Mouse (Mus musculus) embryo, embryonic 11.5 days (tissue): ENCODE results near the gene Wdr93.

Experiments
- DNase-seq: peaks from one replicate; pipeline ENCODE4 v3.0.0-alpha.2; 2012; ENCODE audit warnings: low read depth, low spot score

Gene Wdr93

DNA sequence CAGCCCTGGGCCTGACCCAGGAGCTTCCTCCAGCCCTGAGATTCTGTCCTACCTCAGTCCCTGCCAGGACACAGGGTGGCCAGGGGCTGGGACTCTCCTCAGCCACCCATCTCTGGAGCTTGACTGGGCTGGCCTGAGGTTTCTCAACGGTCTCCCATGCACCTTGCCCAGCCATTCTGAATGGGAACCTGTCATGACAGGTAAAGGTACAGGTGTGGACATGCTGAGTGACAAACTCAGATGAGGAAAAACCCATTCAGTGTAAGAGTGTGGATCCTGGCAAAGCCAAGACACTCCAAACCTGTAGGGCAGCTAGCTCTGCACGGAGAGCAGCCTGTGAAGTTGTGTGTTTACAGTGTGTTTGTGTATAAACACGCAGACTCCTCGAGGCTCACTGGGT is 57.4 kb downstream of the Wdr93 start:
- DNase-seq: no peak

DNA sequence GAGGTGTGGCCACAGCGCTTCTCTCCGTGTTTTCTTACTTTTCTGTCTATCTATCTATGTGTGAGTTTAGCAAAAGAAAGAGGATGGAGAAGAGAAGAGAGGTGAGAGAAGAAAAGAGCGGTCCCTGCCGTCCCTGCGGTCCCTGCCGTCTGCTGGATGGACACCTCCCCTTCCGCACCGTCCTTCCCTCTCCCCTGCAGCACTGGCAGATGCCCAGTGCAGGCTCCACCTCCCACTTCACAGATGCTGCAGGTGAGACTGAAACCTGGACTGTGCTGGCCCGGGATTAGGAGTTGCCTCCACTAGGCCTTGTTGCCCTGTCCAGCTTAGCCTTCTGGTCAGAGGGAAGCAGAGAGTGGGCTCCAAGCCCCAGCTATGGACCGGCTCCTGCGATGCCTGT is 58.4 kb downstream of the Wdr93 start:
- no peak for DNase-seq

DNA sequence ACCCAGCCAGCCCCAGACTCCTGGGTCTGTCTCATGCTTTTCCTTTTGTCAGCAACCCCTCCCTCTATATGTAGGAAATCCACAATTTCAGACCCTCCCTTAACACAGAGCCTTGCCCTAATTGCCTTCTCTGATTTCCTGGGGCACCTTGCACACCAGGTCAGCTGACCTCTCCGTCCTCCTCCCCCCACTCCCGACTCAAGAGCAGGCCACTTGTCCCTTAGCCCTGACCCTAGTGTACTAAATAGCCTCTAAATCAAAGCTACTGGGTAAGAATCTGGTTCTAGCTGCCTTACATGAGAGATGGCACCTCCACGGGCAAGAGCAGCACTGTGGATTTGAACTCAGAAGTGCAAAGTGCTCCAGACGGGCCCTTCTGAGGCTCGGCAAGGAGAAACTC is 59.1 kb downstream of the Wdr93 start:
- DNase-seq: no peak

DNA sequence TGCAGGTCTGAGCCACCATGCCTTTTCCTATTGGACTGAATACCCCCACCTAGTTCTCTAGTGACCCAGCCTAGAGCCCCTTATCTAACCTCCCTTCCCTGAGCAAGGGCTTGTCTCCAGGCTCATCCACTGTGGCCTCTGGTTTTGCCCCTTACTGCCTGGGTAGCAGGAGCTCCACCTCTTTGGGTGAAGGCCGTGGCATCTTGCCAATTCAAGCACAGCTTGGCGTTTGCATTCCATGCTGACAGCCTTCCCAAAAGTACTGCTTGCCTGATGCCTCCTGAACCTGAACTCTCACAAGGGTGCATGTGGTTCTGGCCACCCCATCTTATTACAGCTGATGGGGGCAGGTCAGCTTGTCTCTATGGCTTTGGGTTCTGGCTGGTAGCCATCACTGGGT is 60.9 kb downstream of the Wdr93 start:
- no peak for DNase-seq

DNA sequence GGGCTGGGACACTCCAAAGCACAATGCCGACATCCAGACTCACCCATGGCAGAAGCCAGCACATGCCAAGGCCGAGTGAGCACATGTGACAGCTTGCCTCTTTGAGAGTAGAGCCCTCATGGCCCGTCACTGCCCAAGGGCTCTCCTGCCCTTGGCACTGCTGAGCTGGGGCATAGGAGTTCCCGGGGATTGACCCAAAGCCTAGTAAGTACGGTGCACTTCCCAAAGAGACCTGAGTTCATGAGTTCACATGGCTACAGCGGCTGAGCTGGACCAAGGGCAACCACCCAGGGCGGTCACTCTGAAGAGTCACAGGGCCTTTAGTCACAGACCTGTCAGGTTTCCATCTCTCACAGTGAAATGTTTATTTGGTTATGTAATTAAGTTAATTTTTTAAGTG is 65.6 kb downstream of the Wdr93 start:
- DNase-seq: no peak

DNA sequence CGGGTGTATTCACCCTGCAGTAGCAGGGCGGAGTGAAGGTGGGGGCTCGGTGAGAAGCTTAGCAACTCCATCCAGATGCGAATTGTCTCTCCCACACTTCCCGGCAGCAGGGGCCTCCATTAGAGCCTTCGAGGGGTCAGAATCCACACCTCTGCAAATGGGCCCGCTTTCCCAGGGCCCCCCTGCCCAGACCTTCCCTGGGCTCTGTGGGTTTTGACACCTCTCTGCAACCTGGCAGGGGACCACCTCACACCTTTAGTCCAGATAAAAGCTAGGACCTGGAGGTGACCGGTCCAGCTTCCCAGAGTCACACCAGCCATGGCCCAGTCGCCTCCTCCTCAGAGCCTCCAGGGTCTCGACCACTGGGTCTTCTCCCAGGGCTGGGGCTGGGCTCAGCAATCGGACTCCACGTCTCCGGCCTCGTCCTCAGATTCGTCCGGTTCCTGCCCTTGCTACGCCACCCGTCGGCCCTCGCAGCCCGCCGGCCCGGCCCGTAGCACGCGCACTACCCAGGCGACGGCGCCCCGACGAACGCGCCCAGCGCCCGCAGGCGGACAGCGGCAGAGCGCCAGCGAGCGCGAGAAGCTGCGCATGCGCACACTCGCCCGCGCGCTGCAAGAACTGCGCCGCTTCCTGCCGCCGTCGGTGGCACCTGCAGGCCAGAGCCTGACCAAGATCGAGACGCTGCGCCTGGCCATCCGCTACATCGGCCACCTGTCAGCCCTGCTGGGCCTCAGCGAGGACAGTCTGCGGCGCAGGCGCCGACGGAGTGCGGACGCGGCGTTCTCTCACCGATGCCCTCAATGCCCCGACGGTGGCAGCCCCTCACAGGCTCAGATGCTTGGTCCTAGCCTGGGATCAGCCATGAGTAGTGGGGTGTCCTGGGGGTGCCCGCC is 67.9 kb downstream of the Wdr93 start, which contains the start of gene Mesp2:
Gene Mesp2, plus strand, starts transcription at position 117 of the 896 bp plus-strand sequence.
- DNase-seq: peak; percentile 63

DNA sequence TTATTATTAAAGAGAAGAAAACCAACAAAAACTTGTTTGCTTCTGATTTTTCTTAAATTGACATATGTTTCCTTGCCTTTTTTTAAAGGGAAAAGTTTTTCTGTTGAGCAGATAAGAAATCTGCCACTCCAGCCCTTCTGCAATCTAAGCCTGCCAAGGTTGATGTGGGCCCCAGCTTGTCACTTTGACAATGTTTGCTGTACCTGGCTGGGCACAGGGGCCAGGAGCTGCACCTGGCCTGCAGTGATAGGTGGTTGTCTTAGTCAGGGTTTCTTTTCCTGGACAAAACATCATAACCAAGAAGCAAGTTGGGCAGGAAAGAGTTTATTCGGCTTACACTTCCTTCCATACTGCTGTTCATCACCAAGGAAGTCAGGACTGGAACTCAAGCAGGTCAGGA is 70.4 kb downstream of the Wdr93 start:
- no peak for DNase-seq

DNA sequence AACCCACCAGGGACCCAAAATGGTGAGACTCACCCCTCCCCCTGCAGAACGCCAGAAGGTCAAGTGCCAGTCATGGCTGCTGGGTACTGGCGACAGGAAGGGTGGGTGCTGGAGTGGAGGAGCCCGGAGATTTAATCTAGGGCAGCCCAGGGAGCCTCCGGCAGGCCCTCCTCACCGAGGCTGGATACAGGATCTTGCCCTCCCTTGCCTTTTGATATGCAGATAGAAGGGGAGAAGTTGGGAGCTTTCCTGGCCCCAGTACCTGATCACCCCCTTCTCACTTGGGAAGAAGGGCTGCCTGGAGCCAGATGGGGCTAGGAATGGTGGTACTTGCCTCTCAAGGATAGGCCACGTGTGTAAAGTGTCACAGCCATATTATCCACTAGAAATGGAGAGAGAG is 75.4 kb downstream of the Wdr93 start:
- DNase-seq: no peak

DNA sequence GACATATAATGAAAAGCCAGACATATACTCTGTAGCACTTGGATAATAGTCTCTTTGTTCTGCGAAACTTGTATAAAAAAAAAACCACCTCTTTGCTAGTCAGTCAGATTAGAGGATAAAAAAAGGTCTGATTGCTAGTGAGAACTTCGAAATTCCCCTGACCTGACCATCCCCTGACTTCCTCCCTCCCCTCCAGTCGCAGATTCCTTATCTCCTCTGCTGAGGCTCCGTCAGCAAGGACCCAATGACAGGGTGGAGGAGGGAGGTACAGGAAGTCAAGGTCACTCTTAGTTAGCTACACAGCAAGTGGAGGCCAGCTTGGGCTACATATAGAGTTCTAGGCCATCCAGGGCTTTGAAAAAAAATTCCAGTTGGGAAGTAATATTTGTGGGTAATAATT is 76.6 kb downstream of the Wdr93 start:
- no peak for DNase-seq

DNA sequence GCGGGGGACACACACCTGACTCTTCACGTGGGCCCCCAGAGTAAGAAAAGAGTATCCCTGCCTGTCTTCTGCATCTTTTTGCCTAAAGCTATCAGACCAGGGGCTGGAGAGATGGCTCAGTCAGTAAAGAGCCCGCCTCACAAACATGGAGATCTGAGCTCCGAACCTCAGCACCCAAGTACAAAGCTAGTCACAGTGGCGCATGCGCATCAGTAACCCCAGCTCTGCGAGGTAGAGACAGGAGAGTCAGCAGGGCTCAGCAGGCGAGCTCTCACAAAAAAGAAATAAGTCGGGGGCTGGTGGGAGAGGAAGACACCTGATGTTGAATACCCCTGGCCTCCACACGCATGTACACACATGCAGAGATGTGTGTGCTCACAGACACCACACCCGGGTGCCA is 77.0 kb downstream of the Wdr93 start:
- no peak for DNase-seq

DNA sequence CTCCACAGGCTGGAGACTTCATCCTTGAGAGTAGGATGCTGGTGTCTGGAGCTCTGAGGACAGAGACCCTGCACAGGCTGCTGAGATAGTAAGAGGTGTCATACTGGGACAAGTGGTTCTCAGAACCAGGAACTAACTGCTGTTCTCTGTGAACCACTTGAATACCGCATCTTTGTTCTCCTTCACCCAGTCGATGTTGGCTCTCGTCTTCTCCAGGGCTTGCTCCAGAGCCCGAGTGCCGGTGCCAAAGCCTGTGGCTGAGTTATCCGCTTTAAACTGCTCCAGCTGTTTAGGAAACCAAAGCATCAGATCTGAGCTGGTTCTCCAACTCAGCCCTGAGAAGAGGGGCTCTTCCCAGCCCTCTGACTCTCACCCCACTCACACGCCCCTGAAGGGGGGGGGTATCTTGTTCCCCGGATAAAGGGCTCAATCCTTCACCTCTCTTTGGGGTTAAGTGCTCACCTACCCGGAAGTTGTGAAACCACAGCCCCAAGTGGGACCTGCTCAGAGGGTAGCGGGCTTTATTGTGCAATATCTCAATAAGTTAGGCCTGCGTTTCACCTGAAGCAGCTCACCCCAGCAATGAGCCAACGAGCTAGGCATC is 79.2 kb downstream of the Wdr93 start:
- DNase-seq: no peak

DNA sequence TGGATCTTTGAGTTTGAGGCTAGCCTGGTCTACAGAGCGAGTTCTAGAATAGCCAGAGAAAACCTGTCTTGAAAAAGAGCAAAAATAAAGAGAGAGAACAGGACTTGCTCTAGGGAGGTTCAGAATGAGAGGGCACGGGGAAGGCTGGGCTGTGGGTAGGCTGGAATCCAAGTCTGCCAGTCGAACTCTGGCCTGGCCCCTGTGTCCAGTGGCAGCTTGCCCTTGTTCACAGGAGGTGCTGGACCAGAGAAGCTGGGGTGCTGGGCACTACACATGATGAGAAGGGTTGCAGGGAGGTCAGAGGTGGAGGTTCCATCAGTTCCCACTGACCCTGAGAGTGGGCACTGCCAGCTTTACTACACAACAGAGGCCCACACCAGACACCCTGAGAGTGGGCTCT is 85.4 kb downstream of the Wdr93 start:
- no peak for DNase-seq

DNA sequence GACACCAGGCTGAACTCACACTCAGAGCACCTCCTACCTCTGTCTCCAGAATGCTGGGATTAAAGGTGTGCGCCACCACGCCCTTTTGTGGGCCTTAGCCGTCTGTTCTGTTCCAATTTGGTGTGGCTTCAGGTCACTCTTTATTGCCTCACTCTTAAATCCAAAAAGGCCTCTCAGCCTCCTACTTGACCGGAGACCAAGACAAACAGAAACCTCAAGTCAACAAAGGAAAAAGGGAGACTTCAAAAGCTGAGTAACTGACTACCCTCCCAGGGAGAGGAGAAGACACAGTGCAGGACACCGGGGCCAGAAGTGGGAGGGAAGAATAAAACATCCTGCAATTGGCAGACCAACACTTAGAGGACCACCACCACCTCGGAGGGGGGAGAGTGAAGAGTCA is 88.2 kb downstream of the Wdr93 start:
- DNase-seq: no peak

DNA sequence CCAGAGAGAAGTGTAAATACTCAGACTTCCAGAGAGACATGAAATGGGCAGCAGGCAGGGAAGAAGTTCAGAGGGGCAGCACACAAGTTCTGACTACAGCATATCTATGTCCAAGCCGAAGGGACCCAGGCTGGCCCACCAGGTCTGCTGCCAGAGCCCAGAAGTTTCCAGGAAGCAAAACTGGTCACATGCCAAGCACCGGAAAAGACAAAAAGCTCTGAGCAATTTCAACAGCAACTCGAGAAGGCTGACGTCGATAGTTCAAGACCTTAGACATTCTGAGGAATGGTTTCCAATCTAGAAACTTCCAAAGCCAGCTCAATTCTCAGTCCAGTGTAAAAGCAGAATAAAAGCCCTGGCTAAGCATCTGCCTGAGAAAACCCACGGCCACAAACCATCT is 88.6 kb downstream of the Wdr93 start:
- DNase-seq: no peak

DNA sequence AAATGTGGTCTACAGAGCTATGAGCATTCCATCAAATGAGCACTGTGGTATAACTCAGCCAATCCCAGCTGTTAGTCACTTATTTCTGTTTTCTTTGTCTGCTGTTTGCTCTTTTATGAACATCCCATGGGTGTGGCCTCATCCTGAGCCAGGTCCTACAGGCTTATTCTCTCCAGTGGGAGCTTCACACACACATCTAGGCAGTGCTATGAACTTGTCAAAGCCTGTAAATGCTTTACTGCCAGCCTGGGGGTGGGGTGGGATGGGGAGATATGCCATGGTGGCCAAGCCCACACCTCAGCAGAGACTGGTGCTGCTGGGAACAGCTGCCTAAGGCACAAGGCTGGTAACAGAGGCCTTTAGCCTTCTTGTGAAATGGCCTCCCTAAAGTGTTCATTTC is 90.0 kb downstream of the Wdr93 start:
- no peak for DNase-seq

DNA sequence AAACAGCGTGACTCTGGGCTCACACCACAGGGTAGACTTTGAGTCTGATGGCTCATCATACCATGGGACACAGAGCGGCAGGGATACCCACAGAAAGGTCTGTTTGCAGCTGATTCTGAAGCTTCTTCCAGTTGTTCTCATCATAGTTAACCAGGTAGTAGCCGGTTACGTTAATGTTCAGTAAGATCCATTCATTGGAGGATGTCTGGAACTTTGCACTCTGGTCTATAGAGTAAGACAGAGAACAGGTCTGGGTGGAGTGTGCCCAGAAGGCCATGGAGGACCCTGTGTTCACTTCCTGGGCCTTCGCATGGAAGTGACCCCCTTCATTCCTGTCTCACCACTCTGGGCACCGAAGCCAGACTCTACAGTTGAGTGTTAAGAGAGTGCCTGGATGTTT is 92.2 kb downstream of the Wdr93 start:
- no peak for DNase-seq
